Mouse (Mus musculus) T-cell, adult 2 months (primary cell): ENCODE data around the gene Gm26741.
"Not testable (repeated sequence)": the region's sequence is repeated elsewhere in the genome, so short reads cannot be mapped to it uniquely, and the experiment has no call there.

Experiments
- DNase-seq: peaks from one replicate; pipeline ENCODE4 v3.0.0; 2022; ENCODE audit warnings: low spot score

Gm26741 gene

GRCm38 (mm10) chr10:52358467-52358866 is at the start of gene Gm26741:
Gm26741 (plus strand) TSS chr10:52358767.
- DNase-seq = no peak

GRCm38 (mm10) chr10:52309196-52309595 is 49.4 kb upstream of the Gm26741 start:
- DNase-seq = no peak

GRCm38 (mm10) chr10:52319506-52320286 is 38.9 kb upstream of the Gm26741 start:
- no peak for DNase-seq

GRCm38 (mm10) chr10:52321918-52322317 is 36.6 kb upstream of the Gm26741 start:
- no peak for DNase-seq

GRCm38 (mm10) chr10:52331007-52331406 is 27.6 kb upstream of the Gm26741 start:
- DNase-seq = no peak

- not testable (repeated sequence) for DNase-seq
These were observed 15.2 kb upstream of the Gm26741 start for GRCm38 (mm10) chr10:52343324-52343723.

GRCm38 (mm10) chr10:52353184-52353583 is 5.4 kb upstream of the Gm26741 start:
- no peak for DNase-seq

GRCm38 (mm10) chr10:52360241-52360735 is 1.7 kb downstream of the Gm26741 start:
- DNase-seq = no peak

GRCm38 (mm10) chr10:52360862-52361609 is 2.5 kb downstream of the Gm26741 start:
- no peak for DNase-seq

GRCm38 (mm10) chr10:52368376-52368775 is 9.8 kb downstream of the Gm26741 start:
- no peak for DNase-seq

- no peak for DNase-seq
These were observed 15.3 kb downstream of the Gm26741 start for GRCm38 (mm10) chr10:52373834-52374233.

GRCm38 (mm10) chr10:52374651-52375050 is 16.1 kb downstream of the Gm26741 start:
- DNase-seq = no peak

GRCm38 (mm10) chr10:52376422-52376821 is 17.9 kb downstream of the Gm26741 start:
- no peak for DNase-seq

GRCm38 (mm10) chr10:52377813-52378212 is 19.2 kb downstream of the Gm26741 start:
- DNase-seq = no peak

GRCm38 (mm10) chr10:52381321-52381801 is 22.8 kb downstream of the Gm26741 start:
- DNase-seq = peak; percentile 13

GRCm38 (mm10) chr10:52381845-52382591 is 23.5 kb downstream of the Gm26741 start, which contains the start of gene Gopc:
Gopc (minus strand) TSS chr10:52382124.
- peak; percentile 98 for DNase-seq

- no peak for DNase-seq
These were observed 24.5 kb downstream of the Gm26741 start for GRCm38 (mm10) chr10:52383022-52383421.

GRCm38 (mm10) chr10:52383522-52383921 is 25.0 kb downstream of the Gm26741 start:
- no peak for DNase-seq

- peak; percentile 31 for DNase-seq
These were observed 26.4 kb downstream of the Gm26741 start for GRCm38 (mm10) chr10:52384823-52385610.

- no peak for DNase-seq
These were observed 28.6 kb downstream of the Gm26741 start for GRCm38 (mm10) chr10:52387192-52387591.

GRCm38 (mm10) chr10:52388922-52389430 is 30.4 kb downstream of the Gm26741 start, which contains the start of gene Nepn:
Nepn (plus strand) TSS chr10:52388972.
- DNase-seq = no peak
